Mouse (Mus musculus) lung, embryonic 16.5 days (tissue): ENCODE results near the gene Ndufs6. TPM values are rescaled to one million over a fixed set of nuclear protein-coding genes. Genes with fewer than 3 reads are reported as not detected.

Experiments
- ATAC-seq: fragments of 200-750 bp; cut with Nextera tagmentation; 2 replicates; pipeline ENCODE4 v1.8.0; 2017; ENCODE audit warnings: low read depth, mild to moderate bottlenecking, moderate library complexity
- H3K27ac ChIP-seq: fragments of 300-500 bp; sonication (generic); 2 replicates; pipeline ENCODE4 v1.5.1; 2014; ENCODE audit warnings: mild to moderate bottlenecking, control low read depth, low read length
- H3K27me3 ChIP-seq: fragments of 300-500 bp; sonication (generic); 2 replicates; pipeline ENCODE4 v1.6.1; 2014; ENCODE audit warnings: low read depth, low read length, mixed read lengths; ENCODE audit not compliant: control insufficient read depth, insufficient read depth
- H3K36me3 ChIP-seq: fragments of 300-500 bp; sonication (generic); 2 replicates; pipeline ENCODE4 v1.6.1; 2014; ENCODE audit warnings: low read length; ENCODE audit not compliant: control insufficient read depth, insufficient read depth
- H3K4me1 ChIP-seq: fragments of 300-500 bp; sonication (generic); replicated peaks from 2 replicates; pipeline ENCODE4 v1.6.1; 2014; ENCODE audit warnings: low read length, mixed read lengths; ENCODE audit not compliant: control insufficient read depth, insufficient read depth
- H3K4me2 ChIP-seq: fragments of 300-500 bp; sonication (generic); 2 replicates; pipeline ENCODE4 v1.6.1; 2014; ENCODE audit warnings: low read depth, low read length, control low read depth
- H3K4me3 ChIP-seq: fragments of 300-500 bp; sonication (generic); 2 replicates; pipeline ENCODE4 v1.5.1; 2014; ENCODE audit warnings: mild to moderate bottlenecking, low read length, control low read depth
- H3K9ac ChIP-seq: fragments of 300-500 bp; sonication (generic); 2 replicates; pipeline ENCODE4 v1.6.1; 2014; ENCODE audit warnings: low read length, control low read depth
- H3K9me3 ChIP-seq: fragments of 300-500 bp; sonication (generic); 2 replicates; pipeline ENCODE4 v1.6.1; 2016; ENCODE audit warnings: low read length; ENCODE audit not compliant: control insufficient read depth
- WGBS: fragments of 180-500 bp; shearing (Covaris S2); extraction: QIAGEN DNeasy Blood & Tissue Kit; methylation state at CpG from one replicate; pipeline ENCODE4 v1.1.7; 2014; 5-methylcytosine and 5-hydroxymethylcytosine counted together
- polyA plus RNA-seq: library from polyadenylated mRNA; unstranded; fragments of >200 nt; fragmentation: Nextera tagmentation; extraction: Ambion mirVana; gene quantifications from 2 replicates; pipeline ENCODE4 v1.2.1, GENCODE M21; 2015

The Ndufs6 gene
- polyA plus RNA-seq, 1 experiment from 2014 or later = 405 TPM

- H3K27ac ChIP-seq = no peak overlapping the region
Observed at GRCm38 (mm10) chr13:73270451-73271081, 57.8 kb downstream of the Ndufs6 start.

GRCm38 (mm10) chr13:73269891-73270290 lies 58.5 kb downstream of the Ndufs6 start:
- WGBS = 22% methylated on average over 3 of the region's 3 CpGs

More at GRCm38 (mm10) chr13:73270451-73271081, 57.8 kb downstream of the Ndufs6 start:
- Histone ChIP-seq H3K4me3 (peak overlapping the region; percentile 13; the same call in 1 of the 2 replicates), H3K4me2 (peak overlapping the region; percentile 18), H3K36me3 (no peaks in the 10 kb centered on the region), H3K9ac (no peak overlapping the region), H3K27me3 (peaks cover 88% of the 10 kb centered on the region), H3K4me1 (peaks cover 8% of the 10 kb centered on the region), H3K9me3 (no peaks in the 10 kb centered on the region)
- no peak for ATAC-seq
- WGBS = 6% methylated on average over 22 of the region's 22 CpGs

More at GRCm38 (mm10) chr13:73269891-73270290, 58.5 kb downstream of the Ndufs6 start:
- no peak for ATAC-seq
- Histone ChIP-seq H3K27ac (no peak overlapping the region), H3K4me3 (no peak overlapping the region), H3K27me3 (peaks cover 95% of the 10 kb centered on the region), H3K9me3 (no peaks in the 10 kb centered on the region), H3K36me3 (no peaks in the 10 kb centered on the region), H3K4me2 (no peak overlapping the region), H3K9ac (no peak overlapping the region), H3K4me1 (peaks cover 13% of the 10 kb centered on the region)

Other genes with a start within 250 kb of the Ndufs6 start
- gene Irx4, start 68.1 kb downstream of the Ndufs6 start, polyA plus RNA-seq = 0.20 TPM in 1 of 2 replicates, not detected in the other
- gene Mrpl36, start within 50 bp of the Ndufs6 start, polyA plus RNA-seq = 122 and 124 TPM in 2 replicates
- 119 and 140 TPM in 2 replicates for gene Lpcat1, start 138.7 kb upstream of the Ndufs6 start, polyA plus RNA-seq
- 0.08 and 0.18 TPM in 2 replicates for gene Slc6a3, start 208.2 kb upstream of the Ndufs6 start, polyA plus RNA-seq